Mouse (Mus musculus) hindbrain, embryonic 10.5 days (tissue): ENCODE measurements around the gene Slc9a8. TPM values are rescaled to one million over a fixed set of nuclear protein-coding genes. Genes with fewer than 3 reads are reported as not detected.
"Not testable (repeated sequence)": the region's sequence is repeated elsewhere in the genome, so short reads cannot be mapped to it uniquely, and the experiment has no call there.

Experiments
- DNase-seq: peaks from one replicate; pipeline ENCODE4 v3.0.0-alpha.2; 2017; ENCODE audit warnings: low spot score
- H3K27ac ChIP-seq: fragments of 300-500 bp; sonication (generic); 2 replicates; pipeline ENCODE4 v1.5.1; 2016; ENCODE audit warnings: mild to moderate bottlenecking, moderate library complexity
- H3K27me3 ChIP-seq: fragments of 300-500 bp; sonication (generic); 2 replicates; pipeline ENCODE4 v1.6.1; 2016; ENCODE audit warnings: mild to moderate bottlenecking; ENCODE audit not compliant: poor library complexity, insufficient read depth, severe bottlenecking
- H3K36me3 ChIP-seq: fragments of 300-500 bp; sonication (generic); 2 replicates; pipeline ENCODE4 v1.6.1; 2016; ENCODE audit warnings: mild to moderate bottlenecking, moderate library complexity
- H3K4me1 ChIP-seq: fragments of 300-500 bp; sonication (generic); replicated peaks from 2 replicates; pipeline ENCODE4 v1.6.1; 2016; ENCODE audit warnings: mild to moderate bottlenecking
- H3K4me3 ChIP-seq: fragments of 300-500 bp; sonication (generic); 2 replicates; pipeline ENCODE4 v1.5.1; 2016; ENCODE audit warnings: mild to moderate bottlenecking, moderate library complexity
- H3K9me3 ChIP-seq: fragments of 300-500 bp; sonication (generic); 2 replicates; pipeline ENCODE4 v1.6.1; 2016; ENCODE audit warnings: mild to moderate bottlenecking, moderate library complexity
- WGBS: fragments of 180-500 bp; shearing (Covaris S2); methylation state at CpG from one replicate; pipeline ENCODE4 v1.1.7; 2016; 5-methylcytosine and 5-hydroxymethylcytosine counted together
- polyA plus RNA-seq: library from polyadenylated mRNA; unstranded; fragments of >200 nt; fragmentation: Nextera tagmentation; extraction: Ambion mirVana; gene quantifications from 2 replicates; pipeline ENCODE4 v1.2.1, GENCODE M21; 2016

Gene Slc9a8
- polyA plus RNA-seq, 1 experiment from 2014 or later: 26.7 TPM

DNA sequence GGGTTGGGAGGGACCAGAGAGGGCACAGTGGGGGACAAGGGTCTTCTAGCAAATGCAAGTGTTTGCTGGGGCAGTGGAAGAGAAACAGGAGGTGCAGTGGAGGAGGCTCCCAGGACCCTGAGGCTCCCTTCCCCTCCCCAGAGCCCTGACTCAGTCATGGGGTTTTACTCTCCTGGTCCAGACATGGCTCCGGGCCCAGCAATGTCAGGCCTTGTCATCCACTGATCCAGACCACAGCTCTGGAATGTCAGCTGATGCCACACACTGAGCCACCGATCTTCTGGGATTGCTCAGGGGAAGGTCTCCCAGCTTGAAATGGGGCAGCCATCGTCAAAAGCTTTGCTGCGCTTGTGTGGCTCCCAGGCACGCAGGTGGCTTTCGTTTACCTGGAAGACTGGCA lies 34.5 kb upstream of the Slc9a8 start:
- Histone ChIP-seq H3K4me3 (no peak overlapping the region), H3K9me3 (0 out of 2 replicates have a peak, but pooled peaks cover 6% of the 10 kb centered on the region), H3K27me3 (no peaks in the 10 kb centered on the region), H3K27ac (no peak overlapping the region), H3K36me3 (no peaks in the 10 kb centered on the region), H3K4me1 (no peaks in the 10 kb centered on the region)
- no peak for DNase-seq
- WGBS: 76% methylated on average over 6 of the region's 6 CpGs

DNA sequence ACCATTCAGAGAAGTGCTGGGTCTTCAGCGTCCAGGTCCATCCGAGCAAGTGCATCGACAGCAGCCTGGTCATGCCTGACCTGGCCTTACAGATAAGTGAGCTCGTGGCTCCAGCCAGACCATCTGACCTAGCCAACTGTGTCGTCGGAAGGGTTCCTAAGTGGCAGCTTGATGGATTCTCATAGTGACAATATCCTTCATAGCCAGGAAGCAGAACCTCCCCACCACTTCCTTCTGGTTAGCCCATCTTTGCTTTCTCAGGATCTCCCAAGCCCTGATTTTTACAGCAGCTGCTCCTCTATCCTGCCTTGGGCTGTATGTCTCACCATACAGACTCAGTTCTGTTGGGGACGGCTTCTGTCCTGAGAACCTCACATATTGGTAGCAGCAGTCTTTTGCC lies 27.1 kb upstream of the Slc9a8 start:
- no peaks in the 10 kb centered on the region for H3K4me1 ChIP-seq
- no peak for DNase-seq
- H3K4me3 ChIP-seq: no peak overlapping the region
- no peak overlapping the region for H3K27ac ChIP-seq
- WGBS: 90% methylated on average over 7 of the region's 7 CpGs
- H3K27me3 ChIP-seq: no peaks in the 10 kb centered on the region
- no peaks in the 10 kb centered on the region for H3K36me3 ChIP-seq
- H3K9me3 ChIP-seq: 0 out of 2 replicates have a peak, but pooled peaks cover 6% of the 10 kb centered on the region

DNA sequence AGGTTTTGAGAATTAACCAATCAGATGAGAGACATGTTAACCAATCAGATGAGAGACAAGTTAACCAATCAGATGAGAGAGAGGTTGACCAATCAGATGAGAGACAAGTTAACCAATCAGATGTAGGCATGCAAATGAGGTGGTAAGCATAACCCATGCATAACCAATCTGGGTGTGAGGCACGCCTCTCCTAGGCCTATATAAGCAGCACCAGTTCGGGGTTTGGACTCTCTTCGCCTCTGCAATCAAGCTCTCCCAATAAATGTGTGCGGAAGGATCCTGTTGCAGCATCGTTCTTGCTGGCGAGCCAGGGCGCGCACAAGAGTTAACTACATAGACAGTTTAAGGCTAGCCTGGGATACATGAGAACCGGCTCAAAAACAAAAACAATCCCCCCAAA lies 25.1 kb upstream of the Slc9a8 start:
- not testable (repeated sequence) for DNase-seq, H3K27me3 ChIP-seq, H3K4me1 ChIP-seq, H3K36me3 ChIP-seq, H3K4me3 ChIP-seq, H3K27ac ChIP-seq, H3K9me3 ChIP-seq
- WGBS: 94% methylated on average over 9 of the region's 9 CpGs

DNA sequence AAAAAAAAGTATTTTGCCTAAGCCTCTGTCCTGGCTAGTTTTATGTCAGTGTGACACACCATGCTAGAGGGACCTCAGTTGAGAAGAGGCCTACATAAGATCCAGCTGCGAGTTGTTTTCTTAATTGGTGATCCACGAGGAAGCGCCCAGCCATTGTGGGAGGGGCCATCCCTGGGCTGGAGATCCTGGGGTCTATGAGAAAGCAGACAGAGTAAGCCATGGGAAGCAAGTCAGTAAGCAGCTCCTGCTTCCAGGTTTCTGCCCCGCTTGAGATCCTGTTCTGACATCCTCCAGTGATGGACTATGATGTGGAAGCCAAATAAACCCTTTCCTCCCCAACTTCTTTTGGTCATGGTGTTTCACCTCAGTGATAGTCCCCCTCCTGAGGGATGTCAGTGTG lies 22.5 kb upstream of the Slc9a8 start:
- WGBS: 54% methylated on average over 4 of the region's 4 CpGs
- Histone ChIP-seq H3K4me3 (no peak overlapping the region), H3K9me3 (no peaks in the 10 kb centered on the region), H3K27ac (no peak overlapping the region), H3K4me1 (no peaks in the 10 kb centered on the region), H3K27me3 (no peaks in the 10 kb centered on the region), H3K36me3 (no peaks in the 10 kb centered on the region)
- DNase-seq: no peak

DNA sequence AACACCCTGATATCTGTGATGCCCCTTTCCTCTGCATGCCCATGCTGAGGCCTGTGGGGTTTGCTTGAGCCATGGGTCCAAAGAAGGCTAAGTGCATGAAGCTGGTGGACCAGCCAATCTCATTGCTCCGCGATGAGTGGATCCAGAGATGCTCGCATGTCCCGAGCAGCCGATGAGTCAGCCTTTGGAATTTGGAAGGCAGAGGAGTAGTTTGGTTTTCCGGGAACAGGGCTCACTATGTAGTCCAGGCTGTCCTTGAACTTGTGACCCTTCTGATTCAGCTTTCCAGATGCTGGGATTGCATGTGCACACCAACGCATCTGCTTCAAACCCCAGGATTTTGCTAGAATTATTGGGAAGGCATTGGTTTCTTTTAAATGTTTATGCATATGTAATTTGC lies 21.9 kb upstream of the Slc9a8 start:
- no peak overlapping the region for H3K4me3 ChIP-seq
- 89% methylated on average over 7 of the region's 7 CpGs for WGBS
- H3K36me3 ChIP-seq: no peaks in the 10 kb centered on the region
- no peak for DNase-seq
- no peaks in the 10 kb centered on the region for H3K9me3 ChIP-seq
- H3K4me1 ChIP-seq: no peaks in the 10 kb centered on the region
- no peak overlapping the region for H3K27ac ChIP-seq
- H3K27me3 ChIP-seq: no peaks in the 10 kb centered on the region

DNA sequence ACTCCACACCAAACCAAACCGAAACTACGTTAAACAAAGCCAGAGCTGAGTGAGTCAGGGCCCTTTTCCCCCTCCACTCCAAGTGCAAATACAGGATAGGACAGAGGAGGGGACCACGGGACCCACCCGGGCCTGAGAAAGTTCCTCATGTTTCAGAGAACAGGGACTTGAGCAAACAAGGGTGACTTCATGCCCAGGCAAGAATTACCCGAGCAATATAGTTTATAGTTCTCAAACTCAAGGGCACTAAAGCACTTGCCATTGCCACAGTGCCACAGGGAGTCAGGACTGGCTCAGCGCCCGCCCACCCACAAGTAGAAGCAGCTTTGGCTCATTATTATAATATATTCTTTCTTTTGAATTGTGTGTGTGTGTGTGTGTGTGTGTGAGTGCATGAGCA lies 18.4 kb upstream of the Slc9a8 start:
- WGBS: 84% methylated on average over 7 of the region's 7 CpGs
- no peak overlapping the region for H3K4me3 ChIP-seq
- DNase-seq: no peak
- no peaks in the 10 kb centered on the region for H3K36me3 ChIP-seq
- H3K9me3 ChIP-seq: no peaks in the 10 kb centered on the region
- no peaks in the 10 kb centered on the region for H3K4me1 ChIP-seq
- no peak overlapping the region for H3K27ac ChIP-seq
- H3K27me3 ChIP-seq: no peaks in the 10 kb centered on the region

DNA sequence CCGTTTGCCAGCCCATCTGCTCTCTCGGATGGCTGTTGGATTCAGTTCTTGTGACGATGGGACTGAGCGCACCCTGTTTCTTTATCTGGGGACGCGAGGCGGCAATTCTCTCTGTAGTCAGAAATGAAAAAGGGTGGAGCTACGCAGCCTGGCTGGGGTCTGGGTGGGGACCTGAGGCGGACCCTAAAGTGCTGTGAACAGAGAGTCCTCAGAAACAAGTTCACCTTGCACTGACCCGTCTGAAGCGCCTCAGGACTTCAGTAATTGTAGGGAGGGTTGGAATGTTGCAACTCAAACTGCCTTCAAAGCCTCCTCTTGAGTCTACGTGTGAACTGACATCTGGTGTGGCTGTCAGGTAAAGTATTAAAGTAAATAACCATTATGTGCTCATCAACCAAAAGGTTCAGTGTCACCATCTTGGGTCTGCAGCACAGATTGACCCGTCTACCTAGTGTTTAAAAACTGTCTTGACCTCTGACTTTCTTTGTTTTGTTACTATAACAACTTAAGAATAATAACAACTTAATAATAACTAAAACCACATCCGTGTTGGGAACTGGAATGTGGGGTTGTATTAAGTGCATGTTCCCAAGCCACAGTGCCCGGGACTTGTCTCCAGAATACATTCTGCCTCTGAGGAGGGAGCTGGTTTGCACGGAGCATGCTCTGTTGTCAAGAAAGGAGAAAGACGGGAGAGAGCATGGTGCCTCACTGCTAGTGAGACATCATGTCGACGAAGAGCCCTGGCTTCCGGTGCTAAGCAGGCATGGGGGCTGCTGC lies 16.2 kb upstream of the Slc9a8 start:
- no peaks in the 10 kb centered on the region for H3K36me3 ChIP-seq
- no peaks in the 10 kb centered on the region for H3K27me3 ChIP-seq
- H3K27ac ChIP-seq: no peak overlapping the region
- DNase-seq: no peak
- no peaks in the 10 kb centered on the region for H3K4me1 ChIP-seq
- H3K4me3 ChIP-seq: no peak overlapping the region
- 81% methylated on average over 20 of the region's 20 CpGs for WGBS
- H3K9me3 ChIP-seq: no peaks in the 10 kb centered on the region

DNA sequence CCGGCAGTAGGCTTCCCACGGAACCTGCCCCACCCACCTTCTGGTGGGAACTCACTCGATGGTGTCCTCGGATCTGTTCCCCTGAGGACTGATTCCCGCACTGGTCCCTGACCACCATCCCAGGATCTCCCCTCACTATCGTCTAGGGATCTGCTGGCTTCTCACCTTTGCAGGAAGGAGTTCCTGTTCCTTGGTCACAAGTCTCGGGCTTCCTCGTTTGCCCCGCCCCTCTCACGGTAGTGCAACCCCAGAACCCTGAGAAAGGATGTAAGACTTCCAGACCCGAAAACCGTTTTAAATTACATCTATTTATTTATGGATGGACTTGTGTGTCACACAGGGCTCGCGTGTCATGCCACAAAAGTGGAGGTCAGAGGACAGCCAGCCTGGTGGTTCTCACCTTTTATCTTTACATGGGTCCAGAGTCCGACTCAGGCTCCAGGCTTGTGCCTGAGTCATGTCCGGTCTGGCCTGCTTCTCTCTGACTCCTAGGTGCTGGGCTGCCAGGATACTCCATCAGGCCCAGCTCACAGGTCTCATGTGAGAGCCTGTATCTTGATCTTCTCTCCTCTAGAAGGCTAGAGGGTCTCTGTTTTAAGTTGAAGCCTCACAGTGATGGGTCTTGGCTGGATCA lies 14.1 kb upstream of the Slc9a8 start:
- Histone ChIP-seq H3K4me1 (no peaks in the 10 kb centered on the region), H3K9me3 (no peaks in the 10 kb centered on the region), H3K4me3 (no peak overlapping the region), H3K27ac (no peak overlapping the region), H3K27me3 (no peaks in the 10 kb centered on the region), H3K36me3 (no peaks in the 10 kb centered on the region)
- WGBS: 92% methylated on average over 16 of the region's 16 CpGs
- no peak for DNase-seq

DNA sequence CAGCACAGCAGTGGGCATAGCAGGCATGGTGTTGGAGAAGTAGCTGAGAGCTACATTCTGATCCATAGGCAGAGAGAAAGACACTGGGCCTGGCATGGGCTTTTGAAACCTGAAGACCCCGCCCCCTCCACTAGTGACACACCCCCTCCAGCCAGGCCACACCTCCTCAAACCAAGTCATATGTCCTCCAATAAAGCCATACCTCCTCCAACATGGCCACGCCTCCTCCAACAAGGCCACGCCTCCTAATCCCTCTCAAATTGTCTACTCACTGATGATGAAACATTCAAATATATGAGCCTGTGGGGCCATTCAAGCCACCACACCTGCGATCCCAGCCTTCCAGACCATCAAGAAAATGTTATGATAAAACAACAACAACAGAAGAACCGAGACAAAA lies 7.1 kb upstream of the Slc9a8 start:
- peaks cover 10% of the 10 kb centered on the region; the same call in 1 of the 2 replicates for H3K9me3 ChIP-seq
- no peaks in the 10 kb centered on the region for H3K27me3 ChIP-seq
- H3K27ac ChIP-seq: no peak overlapping the region
- no peaks in the 10 kb centered on the region for H3K36me3 ChIP-seq
- WGBS: 88% methylated on average over 5 of the region's 5 CpGs
- peaks cover 7% of the 10 kb centered on the region; the same call in 1 of the 2 replicates for H3K4me1 ChIP-seq
- DNase-seq: no peak
- H3K4me3 ChIP-seq: no peak overlapping the region

DNA sequence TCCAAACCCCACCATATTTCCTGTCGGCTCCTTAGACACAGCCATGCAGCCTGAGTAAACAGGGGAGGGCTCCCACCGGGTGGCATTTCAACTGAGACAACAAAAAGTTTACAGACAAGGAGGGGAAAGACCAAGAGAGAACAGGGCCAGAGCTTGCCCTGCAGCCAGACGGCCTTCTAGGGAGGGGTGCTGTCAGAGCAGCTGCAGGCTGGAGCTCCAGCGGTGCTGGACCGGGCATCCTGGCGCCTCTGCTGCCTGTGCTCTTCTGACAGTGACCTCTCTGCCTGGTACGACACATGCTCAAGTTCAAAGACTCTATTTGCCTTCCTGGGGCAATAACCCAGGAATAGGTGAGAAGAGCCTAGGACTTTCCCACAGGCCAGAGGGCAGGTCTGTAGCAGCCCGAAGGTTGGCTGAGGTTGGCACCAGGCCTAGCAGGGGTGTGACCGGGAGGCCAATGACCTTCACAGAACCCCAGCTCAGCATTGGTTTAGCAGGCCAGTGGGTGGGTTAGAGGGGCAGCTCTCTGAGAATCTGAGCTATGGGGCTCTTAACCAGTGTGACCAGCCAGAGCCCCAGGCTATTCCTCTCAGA lies 5.4 kb upstream of the Slc9a8 start:
- H3K27ac ChIP-seq: no peak overlapping the region
- DNase-seq: no peak
- 68% methylated on average over 9 of the region's 9 CpGs for WGBS

DNA sequence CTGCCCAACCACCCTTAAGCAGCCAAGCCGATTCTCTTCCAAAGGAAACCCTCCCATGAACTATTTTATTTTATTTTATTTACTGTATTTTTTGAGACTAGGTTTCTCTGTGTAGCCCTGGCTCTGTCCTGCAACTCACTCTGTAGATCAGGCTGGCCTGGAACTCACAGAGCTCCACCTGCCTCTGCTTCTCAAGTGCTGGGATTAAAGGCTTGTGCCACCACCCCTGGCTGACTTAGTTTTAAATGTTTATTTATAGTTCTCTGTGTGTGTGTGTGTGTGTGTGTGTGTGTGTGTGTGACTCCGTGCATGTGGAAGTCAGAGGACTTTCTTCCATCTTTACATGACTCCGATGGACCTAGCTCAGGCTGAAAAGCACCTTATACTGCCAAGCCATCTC lies 4.5 kb upstream of the Slc9a8 start:
- WGBS: 90% methylated on average over 3 of the region's 3 CpGs
- no peak overlapping the region for H3K4me3 ChIP-seq
- no peak for DNase-seq
- peaks cover 10% of the 10 kb centered on the region; the same call in 1 of the 2 replicates for H3K9me3 ChIP-seq
- H3K27me3 ChIP-seq: no peaks in the 10 kb centered on the region
- H3K36me3 ChIP-seq: no peaks in the 10 kb centered on the region
- peaks cover 18% of the 10 kb centered on the region for H3K4me1 ChIP-seq
- no peak overlapping the region for H3K27ac ChIP-seq

More for the DNA sequence above, 5.4 kb upstream of the Slc9a8 start:
- H3K36me3 ChIP-seq: no peaks in the 10 kb centered on the region
- peaks cover 10% of the 10 kb centered on the region; the same call in 1 of the 2 replicates for H3K9me3 ChIP-seq
- no peaks in the 10 kb centered on the region for H3K27me3 ChIP-seq
- H3K4me1 ChIP-seq: peaks cover 15% of the 10 kb centered on the region
- H3K4me3 ChIP-seq: no peak overlapping the region

DNA sequence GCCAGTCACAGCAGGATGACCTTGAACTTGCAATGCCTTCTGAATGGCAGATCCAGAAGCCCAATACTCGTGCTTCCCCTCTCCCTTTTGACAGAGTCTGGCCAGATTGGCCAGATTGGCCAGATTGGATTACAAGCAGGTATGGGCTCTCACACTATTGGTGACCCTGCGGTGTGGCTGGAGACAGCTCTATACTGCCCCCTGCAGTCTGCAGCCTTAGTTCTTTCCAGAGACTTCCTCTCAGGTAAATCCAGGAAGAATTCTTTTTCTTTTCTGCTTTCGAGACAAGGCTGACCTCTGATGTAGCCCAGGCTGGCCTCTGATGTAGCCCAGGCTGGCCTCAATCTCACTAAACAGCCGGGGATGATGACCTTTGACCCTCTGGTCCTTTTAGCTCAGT lies 3.8 kb upstream of the Slc9a8 start:
- no peak overlapping the region for H3K27ac ChIP-seq
- peaks cover 10% of the 10 kb centered on the region; the same call in 1 of the 2 replicates for H3K9me3 ChIP-seq
- H3K4me3 ChIP-seq: no peak overlapping the region
- H3K4me1 ChIP-seq: peaks cover 24% of the 10 kb centered on the region
- no peaks in the 10 kb centered on the region for H3K27me3 ChIP-seq
- 44% methylated on average over 4 of the region's 4 CpGs for WGBS
- peak; percentile 60 for DNase-seq
- H3K36me3 ChIP-seq: no peaks in the 10 kb centered on the region

DNA sequence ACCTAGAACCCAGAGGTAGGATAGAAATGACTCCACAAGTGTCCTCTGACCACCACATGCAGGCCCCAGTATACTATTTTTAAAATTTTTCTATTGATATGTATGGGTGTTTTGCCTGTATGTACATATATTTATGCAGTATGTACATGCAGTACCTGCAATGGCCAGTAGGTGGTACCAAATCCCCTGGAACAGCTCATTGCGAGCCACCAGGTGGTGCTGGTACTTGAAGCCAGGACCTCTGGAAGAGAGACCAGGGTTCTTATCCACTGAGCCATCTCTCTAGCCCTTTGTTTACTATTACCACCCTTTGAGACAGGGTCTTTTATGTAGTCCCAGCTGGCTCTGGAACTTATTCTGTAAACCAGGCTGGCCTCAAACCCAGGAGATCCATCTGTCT lies 2.3 kb upstream of the Slc9a8 start:
- DNase-seq: peak; percentile 73
- Histone ChIP-seq H3K36me3 (peaks cover 6% of the 10 kb centered on the region), H3K9me3 (peaks cover 6% of the 10 kb centered on the region; the same call in 1 of the 2 replicates), H3K4me1 (peaks cover 38% of the 10 kb centered on the region), H3K27me3 (no peaks in the 10 kb centered on the region), H3K4me3 (no peak overlapping the region), H3K27ac (no peak overlapping the region)
- WGBS: 17% methylated on average over 1 of the region's 1 CpGs
